Mouse (Mus musculus) erythroblast, adult 5-6 weeks (primary cell): ENCODE measurements around the gene Serpinf2. TPM values are rescaled to one million over a fixed set of nuclear protein-coding genes. Genes with fewer than 3 reads are reported as not detected.
"Not testable (repeated sequence)": the region's sequence is repeated elsewhere in the genome, so short reads cannot be mapped to it uniquely, and the experiment has no call there.

Experiments used
- ATAC-seq: replicated peaks from 2 replicates; pipeline ENCODE4 v1.8.0; 2016; ENCODE audit warnings: moderate number of reproducible peaks, mild to moderate bottlenecking, moderate TSS enrichment, inconsistent platforms; ENCODE audit not compliant: poor library complexity, low FRiP score, severe bottlenecking
- total RNA-seq, 2 experiments: library from RNA; stranded (forward) in 1 of 2; stranded (reverse) in 1 of 2; fragments of 150-400 nt in 1 of 2; fragments of 200-764, 138-1000 nt in 1 of 2; gene quantifications; 2 replicates each; pipeline versions ENCODE4 v1.2.3 to v1.2.4; 2015 to 2017; ENCODE audit warnings: low replicate concordance in 2 of 2

Serpinf2 gene
- total RNA-seq, 2 experiments from 2014 or later, result 0.94 TPM; not detected in 1

DNA sequence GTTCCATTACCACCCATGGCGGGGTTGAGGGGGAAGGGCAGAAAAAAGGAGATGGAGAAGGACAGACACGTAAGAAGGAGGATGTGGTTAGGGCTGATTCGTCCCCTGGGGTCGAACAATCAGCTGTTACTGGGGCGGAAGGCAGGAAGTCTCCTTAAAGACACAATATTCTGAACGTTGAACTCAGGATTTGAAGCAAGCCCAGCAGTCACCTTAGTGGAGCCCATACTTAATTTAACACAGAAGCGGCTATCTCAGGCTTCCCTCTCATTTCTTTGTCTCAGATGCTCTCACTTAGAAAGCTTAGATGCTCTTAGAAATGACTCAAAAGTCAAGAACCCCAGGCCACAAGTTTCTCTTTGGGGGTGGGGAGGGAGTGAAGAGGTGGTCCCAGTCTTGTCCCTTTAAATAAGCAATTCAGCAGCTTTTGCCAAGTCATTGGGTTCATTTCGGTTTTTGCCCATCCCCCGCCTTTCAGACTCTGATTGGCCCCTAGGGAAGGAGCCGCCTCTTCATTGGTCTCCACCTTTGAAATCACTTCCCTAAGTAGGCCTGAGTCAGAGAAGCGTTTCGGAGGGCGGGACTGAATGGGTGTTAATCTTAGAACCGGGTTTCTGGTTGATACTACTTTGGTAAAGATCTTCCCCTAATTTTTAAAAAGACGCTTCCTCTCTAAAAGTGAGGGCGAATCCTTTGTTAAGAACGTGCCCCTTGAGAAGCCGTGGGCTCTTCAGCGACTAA lies 20.9 kb upstream of the Serpinf2 start:
- ATAC-seq, result peak; percentile 60

- ATAC-seq, result no peak
Observed at GRCm38 (mm10) chr11:75459751-75460102, 20.3 kb upstream of the Serpinf2 start.

DNA sequence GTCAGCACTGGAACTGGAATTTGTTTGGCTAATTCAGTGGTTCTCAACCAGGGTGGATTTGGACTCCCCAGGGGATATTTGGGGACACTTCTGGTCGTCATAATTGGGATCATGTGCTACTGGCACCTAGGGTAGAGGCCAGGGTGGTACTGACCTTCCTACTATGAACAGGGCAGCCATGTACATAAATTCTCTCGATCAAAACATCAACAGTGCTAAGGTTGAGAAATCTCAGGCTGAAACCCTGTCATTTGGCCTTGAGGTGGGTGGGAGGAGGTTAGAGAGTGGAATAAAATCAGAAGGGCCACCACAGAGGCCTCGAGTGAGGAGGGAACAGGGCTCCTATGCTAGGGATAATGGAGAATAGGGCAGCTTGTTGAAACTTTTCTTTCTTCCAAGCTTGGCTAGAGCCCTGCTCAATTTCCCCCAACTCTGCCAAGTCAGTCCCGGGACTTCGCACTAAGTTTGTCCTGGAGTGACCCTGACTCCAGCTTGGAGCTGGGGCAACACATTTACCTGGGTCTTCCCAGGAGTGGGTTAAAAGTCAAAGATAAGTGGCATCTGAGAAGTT lies 19.8 kb upstream of the Serpinf2 start:
- no peak for ATAC-seq

DNA sequence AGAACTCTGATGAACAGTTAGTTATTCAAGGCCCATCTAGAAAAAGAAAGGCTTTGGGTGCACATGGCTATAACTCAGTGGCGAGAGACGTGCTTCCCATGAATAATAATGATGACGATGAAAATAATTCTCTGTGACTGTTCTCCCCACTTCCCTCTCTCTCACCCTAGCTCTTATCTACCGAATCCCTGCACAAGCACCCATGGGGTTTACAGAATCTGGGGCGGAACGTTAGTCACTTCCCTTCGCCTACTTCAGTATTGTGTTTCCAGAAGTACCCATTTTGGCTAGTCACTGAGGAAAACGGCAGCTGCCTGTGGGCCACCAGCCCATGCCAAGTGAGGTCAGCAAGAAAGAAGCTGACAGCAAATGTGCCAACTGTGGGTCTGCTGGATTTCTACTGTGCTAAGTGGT lies 19.2 kb upstream of the Serpinf2 start:
- ATAC-seq, result no peak

DNA sequence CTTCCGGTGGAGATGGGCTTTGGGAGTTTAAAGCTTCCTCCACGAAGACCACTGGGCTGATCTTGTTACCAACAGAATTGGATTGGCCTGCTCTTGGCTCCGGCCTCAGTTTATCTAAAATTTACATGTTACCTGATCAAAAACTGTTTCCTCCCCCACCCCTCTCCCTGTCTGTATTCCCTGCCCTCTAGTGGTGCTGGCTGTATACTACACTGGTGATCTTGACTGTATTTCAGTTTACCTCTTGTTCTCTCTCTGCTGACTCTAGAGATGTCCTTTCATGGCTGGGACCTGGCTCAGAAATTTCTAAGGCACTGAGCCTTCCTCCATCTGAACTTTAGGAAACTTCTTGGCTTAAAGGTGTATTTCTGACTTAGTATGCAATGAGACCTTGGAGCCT lies 18.8 kb upstream of the Serpinf2 start:
- no peak for ATAC-seq

DNA sequence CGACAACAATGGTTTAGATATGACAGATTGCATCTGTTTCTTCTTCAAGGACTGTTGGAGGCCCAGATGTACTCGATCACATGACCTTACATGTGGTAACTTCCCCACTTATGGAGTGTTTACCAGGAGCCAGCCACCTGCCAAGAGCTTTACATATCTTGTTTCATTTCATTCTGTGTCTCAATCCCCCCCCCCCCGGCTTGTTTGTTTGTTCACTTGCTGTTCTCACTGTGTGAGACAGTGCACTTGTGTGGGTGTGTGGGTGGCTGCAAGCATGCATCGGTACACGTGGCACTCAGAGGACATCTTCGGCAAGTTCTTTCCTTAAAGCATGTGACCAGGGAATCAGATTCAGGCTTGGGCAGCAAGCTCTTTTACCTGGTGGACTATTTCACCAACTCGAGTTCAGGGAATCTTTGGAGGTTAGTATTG lies 17.1 kb upstream of the Serpinf2 start:
- no peak for ATAC-seq

DNA sequence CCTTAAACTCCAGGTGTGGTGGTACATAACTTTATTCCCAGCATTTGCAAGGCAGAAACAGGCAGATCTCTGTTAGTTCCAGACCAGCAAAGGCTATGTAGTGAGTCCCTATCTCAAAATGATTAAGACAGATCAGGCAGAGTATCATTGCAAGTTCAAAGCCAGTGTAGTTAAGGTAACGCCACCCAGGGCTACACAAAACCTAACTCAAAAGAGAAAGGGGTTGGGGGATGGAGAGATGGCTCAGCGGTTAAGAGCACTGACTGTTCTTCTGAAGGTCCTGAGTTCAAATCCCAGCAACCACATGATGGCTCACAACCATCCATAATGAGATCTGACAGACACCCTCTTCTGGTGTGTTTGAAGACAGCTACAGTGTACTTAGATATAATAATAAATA lies 16.6 kb upstream of the Serpinf2 start:
- not testable (repeated sequence) for ATAC-seq

GRCm38 (mm10) chr11:75455041-75455736 lies 15.8 kb upstream of the Serpinf2 start:
- no peak for ATAC-seq

GRCm38 (mm10) chr11:75453991-75454930 lies 14.9 kb upstream of the Serpinf2 start, which contains the start of gene Wdr81:
TSS of gene Wdr81 (minus strand) at chr11:75454717.
- peak; percentile 73 for ATAC-seq

- ATAC-seq, result no peak
Observed at GRCm38 (mm10) chr11:75452812-75453557, 13.6 kb upstream of the Serpinf2 start.

GRCm38 (mm10) chr11:75452081-75452480 lies 12.7 kb upstream of the Serpinf2 start:
- no peak for ATAC-seq

DNA sequence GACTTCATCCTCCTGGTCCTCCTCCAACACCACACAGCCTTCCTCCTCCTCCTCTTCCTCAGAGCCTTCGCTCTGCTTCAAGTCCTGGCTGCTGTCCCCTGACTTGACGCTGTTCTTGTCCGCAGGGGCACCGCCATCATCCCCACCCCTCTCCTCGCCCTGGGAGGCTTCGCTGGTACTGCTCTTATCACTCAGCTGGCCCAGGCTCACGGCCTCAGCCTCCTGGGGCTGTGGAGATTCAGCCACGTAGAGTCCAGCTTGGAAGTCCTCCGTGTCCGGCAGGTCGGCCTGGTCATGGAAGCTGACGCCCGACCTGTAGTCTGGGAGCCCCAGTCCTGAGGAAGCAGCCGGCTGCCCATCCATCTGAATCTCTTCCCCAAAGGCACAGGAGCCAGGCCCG lies 11.5 kb upstream of the Serpinf2 start:
- peak; percentile 48 for ATAC-seq

DNA sequence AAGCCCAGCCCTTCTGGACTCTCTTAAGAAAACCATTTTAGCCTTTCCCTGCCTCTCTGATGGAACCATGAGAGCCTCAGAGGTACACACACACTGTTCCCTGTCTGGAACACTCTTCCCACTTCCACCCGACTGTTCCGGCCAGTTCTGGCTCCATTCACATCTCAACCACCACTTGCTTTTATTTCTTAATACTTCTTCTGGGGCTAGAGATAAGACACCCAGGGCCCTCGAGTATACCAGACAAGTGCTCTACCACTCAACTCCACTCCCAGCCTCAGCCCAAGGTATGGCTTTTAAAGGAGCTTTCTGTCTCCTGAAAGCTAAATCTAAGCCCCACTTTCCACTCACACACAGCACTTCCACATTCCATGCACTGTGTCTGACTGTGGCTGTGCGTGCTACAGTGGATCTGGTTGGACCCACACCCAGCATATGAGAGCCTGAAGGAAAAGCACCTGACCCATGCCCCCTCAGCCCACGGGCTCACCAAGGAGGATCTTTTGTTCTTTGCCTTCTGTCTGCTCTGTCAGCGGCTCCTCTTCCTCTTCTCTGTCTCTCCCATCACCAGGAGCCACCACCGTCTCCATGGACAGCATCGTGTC lies 11.0 kb upstream of the Serpinf2 start:
- ATAC-seq, result peak; percentile 57

DNA sequence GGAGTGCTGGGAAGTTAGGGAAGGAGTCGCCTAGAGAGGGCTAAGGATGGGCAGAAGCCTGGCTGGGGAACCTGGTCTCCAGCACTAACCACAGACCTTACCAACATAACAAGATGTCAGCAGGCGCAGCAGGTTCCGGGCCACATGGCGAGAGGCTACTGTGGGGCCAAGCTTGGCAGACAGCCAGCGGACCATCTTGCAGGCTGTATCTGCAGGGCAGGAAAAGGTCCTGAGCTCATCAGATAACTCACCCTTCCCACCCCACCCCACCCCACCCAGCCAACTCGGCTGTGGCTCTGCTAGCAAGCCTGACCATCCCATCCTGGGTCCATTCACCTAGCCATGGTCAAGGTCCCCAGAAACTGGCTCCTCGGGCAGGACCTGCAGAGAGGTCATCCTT lies 10.3 kb upstream of the Serpinf2 start:
- ATAC-seq, result peak; percentile 33

DNA sequence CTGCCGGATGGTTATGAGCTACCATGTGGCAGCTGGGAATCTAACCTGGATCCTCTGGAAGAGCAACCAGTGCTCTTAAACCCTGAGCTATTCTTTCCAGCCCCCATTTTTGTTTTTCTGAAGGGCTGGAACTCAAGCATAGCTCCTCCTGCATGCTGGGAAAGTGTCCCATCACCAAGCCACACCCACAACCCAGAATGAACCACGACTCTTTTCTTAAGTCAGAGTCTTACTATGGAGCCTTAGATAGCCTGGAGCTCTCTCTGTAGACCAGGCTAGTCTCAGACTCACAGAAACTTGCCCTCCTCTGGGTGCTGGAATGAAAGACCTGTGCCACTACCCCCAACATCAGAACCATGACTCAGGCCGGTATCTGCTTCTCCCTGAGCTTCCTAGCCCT lies 9.2 kb upstream of the Serpinf2 start:
- peak; percentile 57 for ATAC-seq

- no peak for ATAC-seq
Observed at GRCm38 (mm10) chr11:75443711-75444110, 4.3 kb upstream of the Serpinf2 start.

GRCm38 (mm10) chr11:75441601-75442000 lies 2.2 kb upstream of the Serpinf2 start:
- no peak for ATAC-seq

DNA sequence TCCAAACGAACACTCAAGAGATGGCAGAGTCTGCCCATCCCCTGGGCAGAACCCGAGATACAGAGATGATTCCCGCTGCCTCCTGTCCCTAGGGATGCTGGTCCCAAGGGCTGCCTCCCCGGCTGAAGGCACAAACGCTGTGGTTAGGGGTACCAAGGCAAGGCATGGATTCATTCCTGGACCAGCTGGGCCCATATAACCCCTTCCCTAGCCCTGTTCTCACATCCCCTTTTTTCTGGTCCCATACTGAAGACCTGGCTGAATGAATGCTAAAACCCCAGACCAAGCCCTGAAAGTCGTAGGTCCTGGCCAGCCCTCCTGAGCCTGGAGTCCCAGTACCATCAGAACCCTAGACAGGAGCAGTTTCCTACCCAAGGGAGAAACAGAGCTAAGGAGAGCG lies 1.6 kb upstream of the Serpinf2 start:
- ATAC-seq, result no peak

GRCm38 (mm10) chr11:75439951-75440350 lies 560 bp upstream of the Serpinf2 start:
- ATAC-seq, result no peak
